Mouse (Mus musculus): ENCODE results near the gene Nop2. TPM values are rescaled to one million over a fixed set of nuclear protein-coding genes. Genes with fewer than 3 reads are reported as not detected.

Nop2 gene
- total RNA-seq, 2 experiments from 2014 or later, result 19.2 to 20.1 TPM

DNA sequence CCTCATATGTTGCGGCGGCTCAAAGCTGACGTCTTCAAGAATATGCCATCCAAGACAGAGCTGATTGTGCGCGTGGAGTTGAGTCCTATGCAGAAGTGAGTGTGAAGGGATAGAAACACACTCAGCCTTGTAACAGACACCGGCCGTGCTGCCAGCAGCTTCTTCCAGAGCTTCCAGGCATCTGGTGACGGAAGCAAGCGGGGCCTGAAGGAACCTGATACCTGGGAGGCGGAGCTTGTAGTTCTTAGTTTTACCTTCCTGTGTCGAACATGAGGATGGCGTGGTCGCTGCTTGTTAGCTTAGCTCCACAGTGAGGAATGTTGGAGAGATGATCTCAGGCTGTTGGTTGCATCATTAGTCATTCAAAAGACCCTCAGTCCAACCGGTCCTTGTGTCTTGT is 22.3 kb upstream of the Nop2 start:
- no peak for DNase-seq

DNA sequence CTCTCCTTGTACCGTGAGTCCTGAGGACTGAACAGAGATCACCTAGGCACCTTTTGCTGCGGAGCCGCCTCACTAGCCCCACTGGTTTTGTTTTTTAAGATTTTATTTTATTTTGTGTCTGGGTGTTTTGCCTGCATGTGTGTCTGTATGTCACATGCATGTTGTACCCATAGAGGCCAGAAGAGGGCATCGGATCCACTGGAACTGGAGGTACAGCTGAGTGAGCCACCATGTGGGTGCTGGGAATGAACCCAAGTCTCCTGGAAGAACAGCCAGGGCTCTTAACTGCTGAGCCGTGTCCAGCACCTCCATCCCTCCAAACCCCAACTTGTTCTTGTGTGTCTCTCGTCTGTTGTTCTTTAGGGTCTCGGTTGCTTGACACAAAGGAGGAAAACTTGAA is 20.8 kb upstream of the Nop2 start:
- DNase-seq, result peak; percentile 29 to 54

DNA sequence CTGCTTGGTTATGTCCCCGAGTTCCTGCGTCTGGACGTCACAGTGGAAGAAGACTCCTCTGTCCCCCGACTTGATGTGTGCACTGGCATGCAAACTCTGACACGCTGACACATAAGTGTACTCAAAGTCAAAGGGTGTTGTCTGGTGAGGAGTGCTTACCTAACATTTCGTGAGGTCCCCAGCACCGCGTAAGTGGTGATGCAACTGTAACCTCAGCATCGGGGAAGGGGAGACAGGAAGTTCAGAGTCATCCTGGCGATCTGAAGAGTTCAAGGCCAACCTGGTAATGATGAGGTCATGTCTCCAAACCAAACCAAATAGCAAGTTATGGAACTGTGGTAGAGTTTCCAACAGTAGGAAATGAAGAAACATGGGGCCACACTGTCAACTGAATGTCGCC is 19.2 kb upstream of the Nop2 start:
- DNase-seq, result no peak

DNA sequence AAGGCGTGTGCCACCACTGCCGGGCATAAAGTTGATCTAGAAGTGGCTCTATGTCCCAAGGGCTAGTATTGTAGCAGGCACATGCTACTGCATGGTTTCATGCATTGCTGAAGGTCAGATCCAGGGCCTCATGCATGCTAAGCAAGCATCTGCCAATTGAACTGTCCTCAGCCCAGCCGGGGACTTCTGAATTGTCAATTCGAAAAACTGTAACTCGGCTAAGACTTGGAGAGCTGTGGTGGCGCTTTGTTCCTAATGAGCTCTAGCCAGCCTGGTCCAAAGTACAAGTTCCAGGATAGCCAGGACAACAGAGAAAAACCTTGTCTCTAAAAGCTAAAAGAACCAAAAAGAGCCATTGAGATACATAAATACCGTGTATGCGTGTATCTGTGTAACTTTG is 12.3 kb upstream of the Nop2 start:
- no peak for DNase-seq

DNA sequence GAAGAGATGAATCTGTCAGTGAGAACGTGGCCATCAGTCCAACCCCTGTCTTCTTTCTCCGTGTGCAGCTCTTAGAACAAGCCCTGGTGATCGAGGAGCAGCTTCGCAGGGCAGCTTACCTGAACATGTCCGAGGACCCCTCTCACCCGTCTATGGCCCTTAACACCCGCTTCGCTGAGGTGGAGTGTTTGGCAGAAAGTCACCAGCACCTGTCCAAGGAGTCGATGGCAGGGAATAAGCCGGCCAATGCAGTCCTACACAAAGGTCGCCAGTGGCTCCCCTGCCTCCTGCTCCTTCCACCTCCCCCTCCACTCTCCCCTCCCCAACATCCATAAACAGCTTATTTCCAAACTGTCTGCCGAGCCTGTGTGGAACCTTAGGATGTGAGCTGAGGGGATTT is 3.0 kb upstream of the Nop2 start:
- no peak for DNase-seq

DNA sequence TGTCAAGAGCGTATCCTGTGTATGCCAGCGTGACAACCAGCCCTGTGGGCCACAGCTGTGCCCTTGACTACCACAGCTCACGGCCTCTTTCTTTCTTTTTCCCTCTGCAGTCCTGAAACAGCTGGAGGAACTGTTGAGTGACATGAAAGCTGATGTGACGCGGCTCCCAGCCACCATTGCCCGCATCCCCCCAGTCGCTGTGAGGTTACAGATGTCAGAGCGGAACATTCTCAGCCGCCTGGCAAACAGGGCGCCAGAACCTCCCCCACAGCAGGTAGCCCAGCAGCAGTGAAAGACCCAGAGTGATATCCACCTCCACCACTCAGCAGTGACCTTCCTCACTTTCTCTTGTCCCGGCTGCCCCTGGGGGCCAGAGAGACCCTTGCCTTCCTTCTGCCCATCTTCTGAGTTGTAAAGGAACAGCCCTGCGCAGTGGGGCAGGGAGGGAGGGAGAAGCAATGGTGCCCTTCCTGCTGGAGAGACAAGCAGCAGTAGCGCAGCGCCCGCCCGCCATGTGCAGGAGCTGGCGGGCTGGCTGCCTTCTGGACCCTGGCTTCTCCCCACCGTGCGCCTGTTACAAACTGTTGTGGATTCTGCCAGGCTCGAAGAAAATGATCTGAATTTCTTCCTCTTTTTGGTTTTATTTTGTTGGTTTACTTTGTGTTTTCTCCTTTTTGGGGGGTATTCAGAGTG is 1.9 kb upstream of the Nop2 start:
- DNase-seq, result no peak

DNA sequence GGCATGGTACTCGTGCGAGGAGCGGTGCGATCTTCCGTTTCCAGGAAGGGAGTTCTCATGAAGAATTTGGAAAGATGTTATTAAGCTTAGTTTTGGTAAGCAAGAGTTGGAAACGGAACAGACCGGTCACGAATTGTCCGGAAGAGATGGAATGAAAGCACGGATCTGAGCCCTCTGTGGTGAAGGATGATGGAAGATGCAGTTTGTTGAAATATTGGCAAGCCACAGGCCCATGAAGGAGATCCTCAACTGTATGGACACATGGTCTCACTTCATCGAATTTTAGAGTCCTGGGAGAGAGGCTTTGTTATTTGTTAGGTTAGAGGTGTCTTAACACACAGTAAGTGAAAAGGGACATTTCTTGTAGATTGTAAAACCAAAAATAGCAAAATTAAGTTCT is 761 bp downstream of the Nop2 start:
- DNase-seq, result no peak

DNA sequence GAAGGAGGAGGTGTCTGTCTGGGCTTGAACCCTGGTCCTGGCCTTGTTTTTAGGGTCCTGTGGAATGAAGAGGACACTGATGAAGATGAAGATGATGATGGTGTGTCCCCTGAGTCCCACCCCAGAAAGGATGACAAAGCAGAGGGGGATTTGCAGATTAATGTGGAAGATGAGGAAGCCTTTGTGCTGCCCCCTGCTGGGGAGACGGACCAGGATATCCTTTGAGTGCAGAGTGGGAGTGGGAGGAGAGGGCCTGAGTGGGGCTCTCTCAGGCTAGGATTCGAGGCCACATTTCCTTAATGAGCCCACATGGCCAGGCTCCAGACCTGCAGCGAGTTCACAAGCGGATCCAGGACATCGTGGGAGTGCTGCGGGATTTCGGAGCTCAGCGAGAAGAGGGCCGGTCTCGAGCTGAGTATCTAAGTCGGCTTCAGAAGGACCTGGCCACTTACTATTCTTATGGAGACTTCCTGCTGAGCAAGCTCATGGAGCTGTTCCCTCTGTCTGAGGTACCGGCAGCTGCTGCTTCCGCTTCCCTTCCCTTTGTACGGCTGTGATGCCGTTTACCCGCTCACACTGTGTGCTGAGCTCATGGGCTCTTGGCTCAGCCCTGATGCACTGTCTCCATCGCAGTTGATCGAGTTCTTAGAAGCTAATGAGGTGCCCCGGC is 5.4 kb downstream of the Nop2 start:
- peak; percentile 43 to 65 for DNase-seq

DNA sequence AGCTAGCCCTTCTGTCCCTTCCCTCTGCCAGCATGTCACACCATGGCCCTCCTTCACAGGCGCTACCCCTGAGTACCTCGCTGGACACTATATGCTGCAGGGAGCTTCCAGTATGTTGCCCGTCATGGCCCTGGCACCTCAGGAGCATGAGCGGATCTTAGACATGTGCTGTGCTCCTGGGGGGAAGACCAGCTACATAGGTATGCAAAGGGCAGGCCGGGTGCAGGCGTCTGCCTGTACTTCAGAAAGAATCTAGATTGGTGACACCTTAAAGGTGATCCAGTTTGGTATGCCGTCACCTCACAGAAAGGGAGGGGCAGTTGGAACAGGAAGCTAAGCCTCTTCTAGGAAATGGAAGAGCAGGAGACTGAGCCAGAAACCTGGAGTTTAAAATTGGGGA is 8.0 kb downstream of the Nop2 start:
- DNase-seq, result no peak

DNA sequence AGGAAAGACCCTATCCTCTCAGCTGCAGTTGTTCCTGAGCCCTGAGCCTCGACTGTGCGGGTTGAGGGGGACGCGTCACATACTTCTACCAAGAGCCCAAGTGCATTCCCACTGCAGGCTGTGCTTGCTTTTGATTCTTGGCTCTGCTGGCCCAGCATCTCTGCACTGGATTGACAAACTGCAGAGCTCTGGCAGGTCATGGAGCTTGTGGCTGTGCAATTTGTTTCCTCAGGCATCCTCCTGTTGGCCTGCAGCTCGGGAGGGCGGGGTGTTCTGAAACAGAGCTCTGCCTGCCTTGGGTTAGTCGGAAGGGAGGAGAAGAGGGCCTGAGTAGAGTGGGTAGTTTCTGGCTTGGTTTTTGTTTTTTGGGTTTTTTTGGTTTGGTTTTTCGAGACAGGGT is 10.7 kb downstream of the Nop2 start:
- no peak for DNase-seq

DNA sequence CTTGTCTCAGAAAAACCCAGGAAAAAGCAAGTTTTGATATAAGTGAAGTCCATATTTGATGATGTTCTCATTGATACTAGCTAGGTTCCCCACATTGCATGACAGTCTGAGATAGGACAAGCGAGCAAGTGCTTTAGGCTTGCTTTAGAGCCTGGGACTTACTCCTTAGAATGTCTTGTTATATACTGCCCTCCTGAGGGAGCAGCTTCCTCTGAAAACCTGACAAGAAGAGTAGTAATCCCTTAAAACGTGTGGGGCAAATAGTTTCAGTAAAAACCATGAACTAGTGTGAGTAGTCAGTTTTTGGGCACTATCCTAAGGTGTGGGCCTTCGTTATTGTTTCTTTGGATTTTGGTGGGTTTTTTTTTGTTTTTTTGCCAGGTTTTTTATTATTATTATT is 11.4 kb downstream of the Nop2 start:
- DNase-seq, result no peak

DNA sequence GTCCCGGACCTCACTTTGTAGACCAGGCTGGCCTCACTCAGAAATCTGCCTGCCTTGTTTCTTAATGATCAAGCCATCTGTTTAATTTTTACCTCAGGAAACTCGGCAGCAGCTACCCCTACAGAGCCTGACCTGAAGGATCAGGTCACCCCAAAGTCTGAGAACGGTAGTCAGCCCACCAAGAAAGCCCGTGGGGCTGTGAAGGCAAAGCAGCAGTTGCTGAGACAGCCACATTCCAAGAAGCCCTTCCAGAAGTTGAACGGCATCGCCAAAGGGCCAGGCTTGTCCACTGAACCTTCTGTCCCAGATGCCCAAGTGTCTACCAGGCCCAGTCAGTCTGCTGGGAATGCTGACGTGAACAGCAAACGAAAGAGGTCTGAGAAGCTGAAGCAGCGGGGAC is 12.2 kb downstream of the Nop2 start:
- no peak for DNase-seq

DNA sequence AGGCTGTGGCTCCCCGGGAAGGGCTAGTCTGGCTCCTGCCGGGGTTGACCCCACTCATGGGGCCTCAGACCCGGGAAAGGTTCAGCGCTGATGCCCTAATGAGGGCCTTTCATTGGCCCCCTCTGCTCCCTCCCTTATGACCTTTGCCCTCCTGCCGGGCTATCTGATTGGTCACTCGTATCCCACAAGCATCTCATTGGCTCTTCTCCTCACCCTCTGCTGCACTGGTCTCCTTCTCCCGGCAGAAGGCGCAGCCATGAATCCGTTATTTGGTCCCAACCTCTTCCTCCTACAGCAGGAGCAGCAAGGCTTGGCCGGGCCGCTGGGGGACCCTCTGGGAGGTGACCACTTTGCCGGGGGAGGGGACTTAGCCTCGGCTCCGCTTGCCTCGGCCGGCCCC is 13.3 kb downstream of the Nop2 start, which contains the start of gene Iffo1:
Gene Iffo1 (plus strand): TSS at position 241 of the 400 bp plus-strand sequence.
- DNase-seq, result peak; percentile 94 to 96

DNA sequence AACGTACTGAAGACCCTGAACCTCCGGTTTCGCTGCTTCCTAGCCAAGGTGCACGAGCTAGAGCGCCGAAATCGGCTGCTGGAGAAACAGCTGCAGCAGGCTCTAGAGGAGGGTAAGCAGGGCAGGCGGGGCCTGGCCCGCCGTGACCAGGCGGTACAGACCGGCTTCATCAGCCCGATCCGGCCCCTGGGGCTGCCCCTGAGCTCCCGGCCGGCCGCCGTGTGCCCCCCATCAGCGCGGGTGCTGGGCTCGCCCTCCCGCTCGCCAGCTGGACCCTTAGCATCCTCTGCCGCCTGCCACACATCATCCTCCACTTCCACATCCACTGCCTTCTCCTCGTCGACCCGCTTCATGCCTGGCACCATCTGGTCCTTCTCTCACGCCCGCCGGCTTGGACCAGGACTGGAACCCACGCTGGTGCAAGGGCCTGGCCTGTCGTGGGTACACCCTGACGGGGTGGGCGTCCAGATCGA is 13.8 kb downstream of the Nop2 start:
- DNase-seq, result no peak

DNA sequence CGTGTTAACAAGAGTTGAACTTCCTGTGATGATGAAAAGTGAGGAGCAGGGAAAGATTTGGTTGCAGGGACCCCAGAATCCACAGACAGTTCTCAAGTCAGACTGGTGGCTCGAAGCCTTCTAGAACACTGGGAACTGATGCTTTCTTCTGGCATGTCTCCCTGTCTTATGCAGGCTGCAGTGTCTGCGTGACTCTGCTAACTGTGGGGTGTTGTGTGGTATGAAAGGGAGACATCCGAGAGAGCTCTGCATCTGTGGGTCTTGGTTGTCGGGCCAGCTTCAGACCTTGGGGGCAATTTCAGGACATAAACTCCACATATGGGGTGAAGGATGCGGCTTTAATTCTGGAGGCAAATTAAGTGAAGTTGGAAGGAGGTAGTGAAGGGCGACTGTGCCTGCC is 14.4 kb downstream of the Nop2 start:
- DNase-seq, result no peak

DNA sequence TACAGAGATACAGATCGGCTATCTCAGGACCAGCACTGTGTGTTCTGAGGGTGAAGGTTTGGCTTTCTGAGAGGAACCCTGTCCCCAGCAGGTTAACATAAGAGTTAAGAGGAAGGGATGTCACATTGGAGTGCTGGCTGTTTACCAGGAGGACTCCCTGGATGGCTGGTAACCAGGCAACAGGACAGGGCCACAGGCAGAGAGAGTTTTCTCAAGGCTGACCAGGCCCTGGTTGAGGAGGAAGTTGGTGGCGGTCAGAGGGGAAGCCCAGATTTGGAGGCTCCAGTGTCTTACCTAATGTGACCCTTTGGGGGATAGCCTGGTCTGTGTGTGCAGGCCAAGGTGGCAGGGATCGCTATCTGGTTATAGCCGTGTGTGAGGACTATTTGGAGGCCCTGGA is 15.1 kb downstream of the Nop2 start:
- DNase-seq, result peak; percentile 76 to 81

DNA sequence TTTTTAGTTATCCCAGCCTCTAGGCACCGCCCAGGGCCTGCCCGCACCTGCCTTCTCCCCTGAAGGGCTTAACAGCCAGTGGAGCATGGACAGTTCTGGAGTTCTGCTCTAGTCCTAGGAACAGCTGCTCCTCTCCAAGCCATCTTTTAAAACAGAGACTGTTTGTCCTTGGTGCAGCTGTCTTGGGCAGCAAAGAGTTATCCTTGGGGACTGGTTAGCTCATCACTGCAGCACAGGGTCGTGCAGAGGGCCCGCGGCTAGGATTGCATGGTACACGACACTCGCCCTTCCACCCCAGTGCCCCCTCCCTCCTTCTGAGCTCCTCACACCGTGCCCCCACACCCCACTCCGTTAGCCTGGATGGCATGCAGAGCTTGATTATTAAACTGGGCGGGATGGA is 15.6 kb downstream of the Nop2 start:
- no peak for DNase-seq

DNA sequence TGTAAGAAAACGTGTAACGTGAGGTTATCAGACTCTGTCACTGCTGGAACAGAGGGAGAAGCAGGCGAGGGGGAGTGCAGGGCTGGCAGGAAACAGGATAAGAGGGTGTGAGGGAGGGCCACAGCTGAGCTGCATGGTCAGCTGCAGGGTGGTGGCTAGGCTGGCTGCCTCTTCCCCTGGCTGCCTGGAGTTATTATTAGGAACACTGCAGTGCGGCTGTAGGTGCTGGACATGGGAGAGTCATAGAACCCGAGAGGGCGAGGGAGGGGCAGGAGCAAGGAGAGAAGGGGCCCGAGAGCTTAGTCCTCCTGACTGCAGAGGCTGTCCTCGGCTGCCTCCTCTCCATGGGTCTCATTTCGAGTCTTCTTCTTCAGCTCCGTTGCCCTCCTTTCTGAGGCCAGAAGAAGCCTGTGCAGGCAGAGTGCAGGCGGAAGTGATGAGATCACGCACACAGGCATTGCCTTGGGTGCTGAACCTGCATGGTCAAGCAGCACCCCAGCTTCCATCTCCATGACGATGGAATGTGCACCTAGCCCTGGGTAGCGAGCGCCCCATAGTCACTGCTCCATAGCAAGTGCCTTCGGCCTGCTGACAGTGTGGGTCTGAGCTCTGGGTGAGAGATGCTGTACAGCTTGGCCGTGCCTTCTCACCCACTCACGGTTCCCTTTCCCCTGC is 16.7 kb downstream of the Nop2 start:
- peak; percentile 73 to 86 for DNase-seq

DNA sequence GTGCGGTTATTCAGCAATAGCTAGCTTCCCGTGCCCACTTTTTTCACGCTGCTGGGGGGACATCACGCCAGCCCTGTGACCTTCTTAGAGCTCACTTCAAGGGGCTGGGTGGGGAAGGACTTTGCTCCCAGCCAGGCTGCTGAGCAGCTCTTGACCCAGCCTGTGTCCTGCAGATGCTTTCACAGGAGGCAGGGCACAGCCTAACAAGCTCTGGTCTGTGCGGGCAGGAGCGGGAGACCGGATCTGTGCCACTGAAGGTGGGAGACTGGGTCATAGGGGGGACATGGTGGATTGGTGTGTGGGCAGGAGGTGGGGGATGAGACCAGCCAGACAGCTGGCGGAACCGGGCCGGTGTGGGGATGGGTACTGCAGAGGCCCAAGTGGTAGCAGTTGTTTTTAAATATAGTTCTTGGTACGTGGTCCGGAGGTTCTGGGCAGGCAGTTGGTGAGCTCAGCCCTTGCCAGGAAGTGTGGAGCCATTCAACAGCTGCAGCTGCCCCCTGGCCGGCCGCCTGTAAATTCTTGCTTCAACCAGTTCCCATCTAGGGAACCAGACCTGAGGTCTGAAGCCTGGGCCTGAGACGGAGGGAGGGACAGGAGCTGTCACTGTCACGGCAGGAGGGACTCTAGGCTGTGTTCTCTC is 17.3 kb downstream of the Nop2 start:
- peak; percentile 70 to 76 for DNase-seq

DNA sequence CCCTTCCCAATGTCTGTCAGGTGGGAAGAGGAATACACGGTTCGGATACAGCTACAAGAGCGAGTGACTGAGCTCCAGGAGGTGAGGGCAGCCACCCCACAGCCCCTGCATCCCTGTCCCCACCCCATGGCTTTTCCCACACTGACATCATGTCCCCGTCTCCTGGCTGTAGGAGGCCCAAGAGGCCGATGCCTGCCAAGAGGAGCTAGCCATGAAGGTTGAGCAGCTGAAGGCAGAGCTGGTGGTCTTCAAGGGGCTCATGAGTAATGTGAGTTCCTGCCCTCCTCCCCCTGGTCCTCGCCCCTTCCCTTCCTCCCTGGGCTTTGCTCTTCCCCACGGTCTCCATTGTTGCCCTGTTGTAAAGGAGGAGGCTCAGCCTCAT is 17.9 kb downstream of the Nop2 start:
- DNase-seq, result no peak

DNA sequence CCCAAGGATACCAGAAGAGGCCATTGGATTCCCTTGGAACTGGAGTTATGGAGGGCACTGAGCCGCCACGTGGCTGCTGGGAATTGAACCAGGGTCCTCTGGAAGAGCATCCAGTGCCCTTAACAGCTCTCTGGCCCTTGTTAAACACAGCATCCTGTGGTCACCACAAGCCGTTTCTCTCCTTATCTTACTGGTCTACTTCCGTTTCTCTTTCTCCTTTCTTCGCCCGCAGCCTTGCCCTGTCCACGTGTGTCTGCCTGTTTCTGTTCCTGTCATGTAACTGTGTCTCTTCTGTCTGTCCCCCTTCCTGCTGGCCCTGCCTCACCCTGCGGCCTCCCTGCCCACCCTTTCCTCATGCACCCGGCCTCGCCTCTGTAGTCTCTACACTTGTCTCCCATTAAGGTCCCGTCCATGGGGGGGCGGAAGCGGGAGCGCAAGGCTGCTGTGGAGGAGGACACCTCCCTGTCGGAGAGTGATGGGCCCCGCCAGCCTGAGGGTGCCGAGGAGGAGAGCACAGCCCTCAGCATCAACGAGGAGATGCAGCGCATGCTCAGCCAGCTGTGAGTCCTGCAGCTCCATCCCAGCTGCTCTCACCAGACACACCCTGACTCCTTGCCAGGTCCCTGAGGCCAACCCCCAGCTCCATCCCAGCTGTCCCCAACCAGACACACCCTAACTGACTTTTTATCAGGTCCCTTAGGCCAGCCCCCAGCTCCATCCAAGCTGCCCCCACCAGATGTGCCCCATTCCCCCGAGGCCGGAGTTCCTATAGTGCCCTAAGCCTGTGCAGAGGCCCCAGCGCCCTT is 20.7 kb downstream of the Nop2 start:
- DNase-seq, result peak; percentile 71 to 82

DNA sequence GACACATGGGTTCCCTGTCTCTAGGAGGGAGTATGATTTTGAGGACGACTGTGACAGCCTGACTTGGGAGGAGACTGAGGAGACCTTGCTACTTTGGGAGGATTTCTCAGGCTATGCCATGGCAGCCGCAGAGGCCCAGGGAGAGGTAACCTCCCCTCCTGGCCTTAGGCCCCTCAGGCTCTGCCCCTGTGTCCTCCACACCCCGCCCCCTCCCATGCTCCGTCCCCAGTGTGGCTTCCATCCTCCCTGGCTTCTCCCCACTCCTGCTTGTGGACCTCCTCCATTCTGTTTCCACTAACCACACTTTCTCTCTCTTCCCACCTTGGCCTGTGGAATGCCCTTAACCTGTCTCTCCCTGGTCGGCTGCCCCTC is 21.3 kb downstream of the Nop2 start:
- DNase-seq, result no peak

Data from heart, adult 18-20 months (tissue).